Mouse (Mus musculus): ENCODE measurements around the gene Cd9. TPM values are rescaled to one million over a fixed set of nuclear protein-coding genes. Genes with fewer than 3 reads are reported as not detected.

Cd9 gene
- polyA plus RNA-seq, 3 experiments from 2014 or later: 101 to 147 (median 147) TPM

DNA sequence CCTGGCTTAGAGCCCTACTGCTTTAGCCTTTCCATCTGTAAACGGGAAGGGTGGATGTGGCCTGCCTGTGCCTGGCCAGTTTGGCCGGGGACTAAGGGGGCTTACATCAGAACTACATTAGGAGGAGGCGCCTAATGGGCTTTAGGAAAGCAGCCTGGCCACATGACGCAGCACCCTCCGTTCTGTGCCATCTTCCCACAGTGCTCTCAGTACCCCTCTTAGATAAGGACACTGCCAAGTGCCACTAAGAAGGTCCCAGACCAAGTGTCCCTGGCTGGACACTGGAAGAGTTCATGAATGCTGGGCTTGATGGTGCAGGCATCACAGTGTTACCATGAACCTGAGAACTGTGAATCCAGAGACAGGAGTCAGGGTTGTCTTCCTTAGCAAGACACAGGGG lies 20.7 kb downstream of the Cd9 start:
- no peak for ATAC-seq

DNA sequence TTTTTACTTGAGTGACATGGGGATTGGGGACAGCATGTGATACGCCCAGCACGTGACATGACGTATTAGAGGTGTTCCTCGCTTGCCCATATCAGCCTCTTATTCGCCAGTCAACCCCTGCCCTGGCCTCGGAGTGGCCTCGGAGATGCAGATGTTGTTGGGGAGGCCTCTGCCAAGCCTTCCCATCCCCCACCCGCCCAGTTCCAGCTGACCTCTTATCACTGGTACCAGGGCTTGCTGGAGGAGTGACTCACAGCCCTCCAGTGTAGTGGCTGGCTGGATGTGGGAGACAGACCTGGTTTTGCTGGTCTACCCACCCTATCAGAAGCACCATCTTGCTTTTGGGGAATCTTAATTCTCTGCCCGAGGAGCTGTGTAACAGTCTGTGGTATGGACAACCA lies 21.3 kb downstream of the Cd9 start:
- no peak for ATAC-seq

DNA sequence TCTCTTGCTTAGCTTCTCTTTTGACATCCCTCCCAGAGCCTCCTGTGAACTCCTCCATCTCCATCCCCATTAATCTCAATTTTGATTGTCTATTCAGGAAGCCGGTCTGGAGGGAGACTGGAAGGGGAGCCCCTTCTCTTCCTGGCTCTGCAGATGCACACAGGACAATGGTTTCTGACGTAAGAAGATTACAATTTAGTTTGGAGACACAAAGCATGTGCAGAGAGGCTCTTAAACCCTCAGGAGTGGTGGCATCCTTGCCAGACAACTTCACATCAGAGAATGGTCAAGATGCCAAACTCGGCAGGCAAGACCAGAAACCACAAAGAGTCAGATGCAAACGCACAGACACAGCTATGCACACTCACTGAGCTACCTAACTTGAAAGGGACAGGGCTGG lies 22.7 kb downstream of the Cd9 start:
- ATAC-seq: no peak

DNA sequence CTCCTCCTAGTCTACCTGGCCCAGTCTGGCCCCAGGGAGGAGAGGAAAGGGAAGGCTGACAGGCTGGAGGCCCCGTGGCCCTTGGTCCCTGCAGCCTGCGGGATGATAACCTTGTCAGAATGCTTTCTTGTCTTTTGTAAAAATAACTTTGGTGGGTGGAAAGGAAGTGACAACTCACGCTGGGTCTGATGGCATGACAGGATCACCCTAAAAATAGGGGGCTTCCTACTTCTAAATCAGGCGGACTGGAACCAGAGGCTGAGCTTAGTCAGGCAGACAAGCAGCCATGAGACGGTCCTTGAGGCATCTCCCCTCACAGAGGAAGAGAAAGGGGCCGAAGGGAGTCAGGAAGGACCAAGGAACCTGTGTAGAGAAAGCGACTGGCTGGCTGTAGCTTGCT lies 23.3 kb downstream of the Cd9 start:
- ATAC-seq: no peak

DNA sequence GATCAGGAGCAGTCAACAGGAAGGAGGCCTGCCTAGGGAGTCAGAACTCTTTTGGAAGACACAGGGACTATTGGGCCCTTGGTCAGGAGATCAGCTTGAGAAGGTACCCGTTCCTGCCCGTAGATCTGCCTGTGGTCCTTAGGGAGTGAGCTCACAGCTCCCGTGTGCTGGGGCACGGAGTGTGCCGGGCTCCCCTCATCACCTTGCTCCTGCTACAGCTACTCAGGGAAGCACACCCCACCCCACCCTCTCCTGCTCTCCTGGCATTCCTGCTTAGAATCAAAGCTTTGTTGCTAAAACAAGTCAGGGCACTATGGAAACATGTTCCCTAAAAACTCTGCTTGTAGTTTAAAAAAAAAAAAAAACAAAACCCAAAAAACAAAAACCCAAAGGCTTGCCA lies 24.0 kb downstream of the Cd9 start:
- ATAC-seq: no peak

DNA sequence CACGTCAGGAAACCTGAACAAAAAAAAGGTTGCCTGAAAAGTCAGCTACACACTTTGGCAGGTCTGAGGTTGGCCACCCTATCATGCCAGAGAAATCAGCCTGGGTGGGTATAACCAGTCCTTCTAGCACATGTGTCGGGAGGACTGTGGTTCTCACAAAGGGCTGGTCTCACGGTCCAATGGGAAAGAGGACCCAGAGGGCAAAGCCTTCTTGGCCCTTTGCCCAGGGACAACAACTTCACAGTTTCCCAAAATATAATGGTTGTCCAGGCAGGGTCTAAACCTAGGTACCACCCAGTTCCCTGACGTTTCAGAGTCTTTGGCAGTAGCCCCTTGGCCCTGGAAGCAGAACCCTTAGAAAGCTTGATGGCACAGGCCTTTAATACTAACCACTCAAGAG lies 25.4 kb downstream of the Cd9 start:
- no peak for ATAC-seq

DNA sequence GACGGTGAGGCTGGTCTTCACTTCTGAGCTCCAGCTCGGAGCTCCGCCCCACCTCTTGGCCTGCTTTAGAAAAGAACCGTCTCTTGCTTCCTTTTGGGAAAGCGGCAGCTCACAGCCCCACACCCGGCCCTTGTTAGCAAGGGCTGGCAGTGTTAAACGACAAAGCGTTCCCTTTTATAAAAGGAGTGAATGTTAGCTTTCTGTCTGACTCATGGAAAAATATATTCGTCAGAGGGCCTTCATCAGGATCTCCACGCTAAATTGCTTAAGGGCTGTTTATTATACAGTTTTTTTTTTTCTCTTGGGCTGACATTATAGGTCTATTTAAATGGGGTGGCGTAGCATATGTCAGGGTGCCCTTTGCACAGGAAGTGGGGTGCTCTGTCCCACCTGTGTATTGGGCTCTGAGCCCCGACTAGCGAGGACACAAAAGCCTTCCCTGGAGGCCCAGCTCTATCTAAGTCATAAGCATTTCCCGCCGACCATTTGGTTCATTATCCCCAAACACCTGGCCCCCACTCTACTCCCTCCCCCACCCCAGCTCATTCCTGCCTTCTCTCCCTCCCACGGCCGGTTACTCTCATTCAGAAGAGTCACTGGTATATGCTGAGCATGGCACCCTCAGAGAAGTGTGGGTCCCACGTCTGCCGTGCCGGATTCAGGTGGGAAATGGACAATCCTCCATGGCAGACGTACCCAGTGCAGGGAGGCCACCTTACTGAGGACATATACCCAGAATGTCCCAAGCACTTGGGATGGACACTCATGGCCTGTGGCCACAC lies 26.2 kb downstream of the Cd9 start:
- peak; percentile 74 for ATAC-seq

DNA sequence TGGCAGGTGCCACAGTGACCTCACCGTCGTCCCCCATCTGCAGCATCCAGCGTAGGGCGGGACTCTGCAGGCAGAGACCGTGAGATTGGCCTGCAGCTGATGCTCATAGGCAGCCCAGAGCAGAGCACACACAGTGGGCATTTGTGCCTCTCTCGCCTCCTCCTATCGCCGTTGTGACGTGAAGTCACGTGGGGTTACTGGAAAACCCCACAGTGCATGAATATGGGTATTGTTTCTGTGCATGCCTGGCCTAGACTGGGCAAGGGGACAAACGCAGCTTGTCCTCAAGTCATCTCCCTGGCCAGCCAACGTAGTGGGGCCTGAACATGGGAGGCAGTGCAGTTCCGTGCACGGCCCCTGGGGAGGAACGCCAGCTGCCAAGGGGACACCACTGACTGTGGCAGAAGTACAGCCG lies 27.3 kb downstream of the Cd9 start:
- peak; percentile 67 for ATAC-seq

DNA sequence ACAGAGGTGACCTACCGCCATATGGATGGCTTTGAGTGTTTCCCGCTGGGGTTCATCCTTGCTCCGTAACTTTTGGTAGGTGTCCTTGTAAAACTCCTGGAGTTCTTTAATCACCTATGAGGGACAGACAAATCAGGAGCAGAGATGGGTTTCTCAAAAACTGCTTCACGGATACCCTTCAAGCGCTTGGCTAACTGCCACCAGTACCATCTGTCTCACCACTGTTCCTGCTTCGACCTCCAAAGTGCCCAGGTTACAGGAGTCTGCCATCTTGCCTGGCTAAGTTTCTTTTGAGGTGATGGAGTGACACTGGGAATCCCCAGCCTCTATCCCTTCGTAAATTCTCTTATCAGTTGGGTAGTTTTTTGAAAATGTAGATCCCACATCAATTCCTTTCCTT lies 32.3 kb downstream of the Cd9 start:
- ATAC-seq: no peak

DNA sequence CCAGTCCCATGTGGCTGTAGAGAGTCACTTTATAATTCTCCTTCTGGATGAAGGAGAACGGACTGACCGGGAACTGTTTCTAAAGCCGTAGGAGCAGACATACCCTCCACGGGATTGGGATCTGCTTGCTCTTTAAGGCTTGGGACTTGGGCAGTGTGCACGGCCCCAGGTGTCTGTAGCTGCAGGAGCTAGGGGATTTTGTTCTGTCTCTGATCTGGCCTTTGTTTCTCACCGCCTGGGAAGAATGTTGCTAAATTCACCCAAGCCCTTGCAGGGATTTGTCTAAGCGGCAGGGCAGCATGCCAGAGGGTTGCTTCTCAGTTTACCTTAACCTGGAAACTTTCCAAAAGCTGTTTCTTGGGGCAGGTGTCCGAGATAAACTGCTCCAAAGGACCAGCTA lies 32.8 kb downstream of the Cd9 start:
- no peak for ATAC-seq

DNA sequence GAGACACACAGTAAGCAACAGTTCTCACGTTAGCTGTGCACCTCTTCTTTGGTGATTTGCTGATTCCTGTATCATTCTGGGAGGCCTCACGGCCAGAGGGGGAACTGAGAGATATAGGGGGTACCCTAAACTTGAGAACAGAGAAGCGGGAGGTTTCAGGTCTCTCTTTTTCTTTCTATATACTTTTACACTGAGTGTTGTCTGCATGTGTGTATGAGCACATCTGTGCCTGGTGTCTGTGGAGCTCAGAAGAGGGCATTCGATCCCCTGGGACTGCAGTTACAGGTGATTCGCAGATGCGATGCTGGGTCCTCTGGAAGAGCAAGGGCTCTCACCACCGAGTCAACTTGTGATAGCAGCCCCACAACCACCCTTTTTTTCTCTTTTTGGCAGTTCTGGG lies 33.3 kb downstream of the Cd9 start:
- ATAC-seq: no peak

DNA sequence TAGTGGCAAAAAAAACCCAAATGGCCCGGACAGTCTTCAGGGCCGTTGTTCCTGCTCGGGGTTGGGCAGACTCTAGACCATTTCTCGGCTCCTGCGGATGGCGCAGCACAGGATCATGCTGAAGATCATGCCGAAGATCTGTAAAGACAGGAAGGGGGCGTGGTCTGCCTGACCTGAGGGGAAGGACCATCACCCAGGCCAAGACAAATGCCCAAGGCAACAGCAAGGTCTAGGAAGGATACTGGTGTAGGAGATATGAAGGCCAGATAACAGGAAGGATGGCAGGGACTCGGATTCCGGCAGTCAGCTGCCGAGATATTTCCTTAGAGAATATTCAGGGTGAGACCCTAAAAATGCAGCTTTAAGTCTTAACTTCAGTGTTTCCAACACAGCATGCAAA lies 34.0 kb downstream of the Cd9 start:
- no peak for ATAC-seq

DNA sequence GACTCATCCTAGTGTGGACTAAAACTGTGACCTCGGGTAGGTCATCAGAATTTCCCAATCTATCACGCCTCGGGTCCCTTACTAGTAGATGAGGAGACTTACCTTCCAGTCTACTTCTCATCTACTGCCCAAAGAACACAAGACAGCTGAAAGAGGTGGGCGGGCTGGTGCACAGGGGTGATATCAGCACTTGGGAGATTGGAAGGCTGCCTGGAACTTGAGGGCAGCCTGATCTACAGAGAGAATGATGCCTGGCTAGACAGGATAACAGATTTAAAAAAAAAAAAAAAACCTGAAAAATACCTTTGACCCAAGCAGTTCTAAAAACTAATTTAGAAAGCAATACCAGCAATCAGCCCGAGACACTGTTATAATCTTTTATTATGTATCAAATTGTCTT lies 34.7 kb downstream of the Cd9 start:
- ATAC-seq: no peak

DNA sequence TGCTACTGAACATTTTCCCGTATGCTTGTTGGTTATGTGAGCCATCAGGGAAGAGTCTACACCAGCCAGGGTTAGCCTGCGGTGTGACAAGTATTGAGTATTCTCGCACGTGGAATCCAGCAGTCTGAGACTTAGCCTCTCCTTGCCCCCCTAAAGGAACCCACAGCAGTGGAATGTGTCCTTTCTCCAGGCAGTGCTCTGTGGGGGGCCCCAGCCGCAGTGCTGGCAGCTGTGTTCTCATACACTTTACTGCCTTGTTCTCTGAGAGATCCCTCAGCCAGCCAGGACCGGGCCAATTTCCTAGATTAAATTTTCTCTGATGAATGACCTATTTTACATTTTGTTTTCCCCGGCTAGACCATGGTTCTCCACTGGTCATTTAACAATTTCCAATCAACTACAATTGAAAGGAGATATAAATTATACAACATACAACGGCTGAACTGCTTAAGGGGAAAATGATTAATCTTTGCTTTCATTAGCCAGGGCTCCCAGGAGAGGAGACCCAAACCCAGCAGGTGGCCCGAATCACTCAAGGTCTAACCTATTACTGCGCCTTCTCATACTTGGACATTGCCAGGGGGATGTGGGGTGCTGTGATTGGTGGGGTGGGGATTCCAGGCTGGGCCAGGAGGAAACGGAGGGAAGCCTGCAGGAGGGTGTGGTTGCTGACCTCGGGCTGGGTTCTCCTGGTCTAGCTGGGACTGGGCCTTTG lies 38.6 kb downstream of the Cd9 start:
- no peak for ATAC-seq

DNA sequence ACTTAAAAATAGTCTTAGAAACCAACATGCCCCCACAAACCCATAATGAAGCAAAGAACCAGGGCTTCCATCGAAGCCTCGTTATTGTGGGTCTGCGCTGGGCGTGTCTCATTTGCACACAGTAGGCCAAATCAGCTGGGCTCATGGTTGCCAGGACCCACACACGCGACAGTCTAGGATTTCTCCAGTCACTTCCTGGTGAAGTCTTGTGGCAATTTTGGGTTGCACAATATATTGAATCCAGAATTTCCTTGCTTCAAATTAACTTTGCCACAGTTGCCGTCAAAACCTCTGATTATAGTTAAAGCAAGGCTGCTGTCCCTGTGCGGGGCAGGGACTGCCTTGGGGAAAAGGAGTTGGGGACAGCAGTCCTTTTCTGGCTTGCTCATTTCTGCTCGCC lies 39.9 kb downstream of the Cd9 start:
- no peak for ATAC-seq

DNA sequence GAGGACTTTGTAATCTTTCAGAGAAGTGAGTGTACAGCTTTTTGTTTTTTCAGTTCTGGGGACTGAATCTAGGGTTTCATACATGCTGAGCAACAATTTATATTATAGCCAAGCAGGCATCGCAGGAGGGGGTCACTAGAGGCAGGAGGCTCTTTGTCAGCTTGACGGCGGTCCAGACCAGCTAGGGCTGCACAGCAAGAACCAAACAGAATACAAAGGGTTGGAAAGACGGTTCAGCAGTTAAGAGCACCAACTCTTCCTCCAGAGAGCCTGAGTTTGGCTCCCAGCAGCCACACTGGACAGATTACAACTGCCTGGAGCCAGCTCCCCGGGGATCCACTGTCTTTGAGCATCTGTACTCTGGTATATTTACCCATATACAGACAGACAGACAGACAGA lies 40.3 kb downstream of the Cd9 start:
- ATAC-seq: no peak

DNA sequence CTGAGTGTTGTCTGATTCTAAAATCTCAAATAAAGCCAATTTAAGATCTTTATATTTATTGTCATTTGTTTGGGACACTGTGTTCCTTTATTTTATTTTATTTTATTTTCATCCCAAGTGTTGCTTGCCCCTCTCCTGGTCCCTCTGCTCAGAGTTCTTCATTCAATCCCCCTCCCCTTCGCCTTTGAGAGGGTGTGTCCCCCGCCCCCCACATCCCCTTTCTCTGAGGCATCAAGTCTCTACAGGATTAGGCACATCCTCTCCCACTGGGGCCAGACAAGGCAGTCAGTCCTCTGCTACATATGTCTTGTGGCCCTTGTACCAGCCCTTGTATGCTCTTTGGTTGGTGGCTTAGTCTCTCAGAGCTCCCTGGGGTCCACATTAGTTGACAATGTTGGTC lies 46.9 kb downstream of the Cd9 start:
- no peak for ATAC-seq

DNA sequence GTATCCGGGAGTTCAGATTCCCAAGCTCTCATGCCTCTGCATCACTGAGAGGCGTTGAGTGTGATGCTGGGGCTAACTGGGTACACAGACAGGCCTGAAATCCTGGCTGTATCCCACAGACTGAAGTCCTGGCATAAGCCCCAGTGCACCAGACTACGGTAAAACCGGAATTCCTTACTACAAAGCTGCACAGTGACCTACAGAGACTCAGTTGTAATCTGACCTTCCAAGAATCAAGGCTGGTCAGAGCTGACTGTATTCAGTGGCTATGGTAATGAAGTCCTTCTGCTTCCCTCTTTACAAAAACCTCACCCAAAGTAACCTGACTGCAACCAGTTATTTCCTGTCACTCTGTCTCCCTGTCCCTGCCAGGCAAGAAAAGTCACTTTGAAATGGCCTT lies 47.4 kb downstream of the Cd9 start:
- no peak for ATAC-seq

DNA sequence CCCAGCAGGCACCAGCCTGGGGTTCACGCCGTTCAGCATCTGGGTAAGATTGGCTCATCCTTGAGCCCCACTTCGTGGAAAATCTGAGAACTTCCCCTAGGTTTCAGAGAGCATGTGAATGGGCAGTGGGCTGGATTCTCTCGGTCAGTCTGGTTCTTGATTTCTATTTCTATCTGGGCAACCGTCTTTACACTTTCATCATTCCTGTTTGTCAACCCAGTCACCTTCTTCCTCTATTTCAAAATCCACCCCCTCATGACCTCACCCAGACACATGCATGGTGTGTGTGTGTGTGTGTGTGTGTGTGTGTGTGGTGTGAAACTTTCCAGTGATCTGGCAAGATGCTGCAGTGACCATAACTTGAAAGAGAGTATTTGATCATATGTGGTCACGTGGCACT lies 49.2 kb downstream of the Cd9 start:
- no peak for ATAC-seq

DNA sequence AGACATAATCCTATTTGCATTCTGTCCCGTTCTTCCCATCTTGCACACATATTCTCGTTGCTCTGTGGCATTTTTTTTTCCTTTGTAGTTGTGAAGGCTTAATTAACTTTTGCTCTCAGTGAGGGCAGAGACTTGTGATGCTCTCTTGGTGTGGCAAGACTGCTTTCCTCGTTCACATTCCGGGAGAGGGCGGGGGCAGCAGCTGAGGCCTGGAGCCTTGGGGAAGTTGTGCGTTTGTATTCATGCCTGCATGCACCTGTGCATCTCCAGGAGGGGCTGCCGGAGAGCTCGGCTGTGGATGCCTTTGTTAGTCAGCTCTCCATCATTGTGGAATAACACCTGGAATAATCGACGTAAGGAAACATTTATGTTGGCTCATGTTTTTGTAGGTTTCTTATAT lies 52.0 kb downstream of the Cd9 start:
- no peak for ATAC-seq

DNA sequence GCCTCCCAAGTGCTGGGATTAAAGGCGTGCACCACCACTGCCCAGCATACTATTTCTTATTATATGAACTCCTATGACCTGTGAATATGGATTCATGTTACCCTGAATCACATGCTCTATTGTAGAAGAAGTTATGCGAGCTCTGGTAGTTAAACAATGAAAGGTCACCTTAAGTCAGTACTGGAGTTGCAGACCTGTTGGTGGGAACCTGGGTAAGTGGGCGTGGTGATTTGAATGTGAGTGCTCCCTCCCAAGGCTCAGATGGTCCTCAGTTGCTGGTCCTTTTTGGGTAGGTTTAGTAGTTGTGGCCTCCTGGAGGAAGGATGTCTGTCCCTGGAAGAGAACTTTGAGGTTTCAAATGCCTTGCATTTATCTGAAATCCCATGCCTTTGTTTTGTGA lies 57.8 kb downstream of the Cd9 start:
- ATAC-seq: no peak

DNA sequence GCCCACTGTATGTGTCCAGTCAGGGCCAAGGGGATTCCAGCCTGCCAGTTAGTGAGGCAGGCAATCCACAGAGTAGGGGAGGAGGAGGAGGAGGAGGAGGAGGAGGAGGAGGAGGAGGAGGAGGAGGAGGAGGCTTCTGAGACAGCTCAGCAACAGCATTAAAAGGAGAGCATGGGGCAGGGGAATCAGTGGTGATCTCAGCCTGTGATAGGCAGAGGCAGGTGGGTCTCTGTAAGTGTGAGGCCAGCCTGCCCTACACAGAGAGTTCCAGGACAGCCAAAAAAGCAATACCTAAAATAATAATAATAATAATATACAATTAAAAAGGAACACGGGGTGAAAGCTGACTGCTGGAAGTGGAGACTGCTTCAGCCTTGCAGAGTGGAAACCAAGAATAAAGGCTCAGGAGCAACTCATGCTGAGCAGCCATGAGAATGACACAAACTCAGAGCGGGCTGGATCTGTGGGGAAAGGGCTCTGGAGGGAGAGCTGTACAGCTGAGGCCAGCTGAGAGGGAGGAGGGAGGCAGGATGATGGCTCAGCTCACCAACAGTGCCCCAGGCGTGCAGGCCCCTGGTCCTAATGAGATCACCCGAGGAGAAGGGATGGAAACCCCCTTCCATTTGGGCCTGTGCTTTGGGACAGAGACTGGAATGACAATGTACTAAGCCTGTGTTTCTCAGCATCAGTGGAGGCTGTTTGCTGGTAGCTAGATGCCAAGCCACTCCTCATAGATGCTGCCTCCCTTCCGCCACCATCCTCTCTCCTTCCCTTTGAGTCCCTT lies 59.7 kb downstream of the Cd9 start:
- ATAC-seq: no peak

DNA sequence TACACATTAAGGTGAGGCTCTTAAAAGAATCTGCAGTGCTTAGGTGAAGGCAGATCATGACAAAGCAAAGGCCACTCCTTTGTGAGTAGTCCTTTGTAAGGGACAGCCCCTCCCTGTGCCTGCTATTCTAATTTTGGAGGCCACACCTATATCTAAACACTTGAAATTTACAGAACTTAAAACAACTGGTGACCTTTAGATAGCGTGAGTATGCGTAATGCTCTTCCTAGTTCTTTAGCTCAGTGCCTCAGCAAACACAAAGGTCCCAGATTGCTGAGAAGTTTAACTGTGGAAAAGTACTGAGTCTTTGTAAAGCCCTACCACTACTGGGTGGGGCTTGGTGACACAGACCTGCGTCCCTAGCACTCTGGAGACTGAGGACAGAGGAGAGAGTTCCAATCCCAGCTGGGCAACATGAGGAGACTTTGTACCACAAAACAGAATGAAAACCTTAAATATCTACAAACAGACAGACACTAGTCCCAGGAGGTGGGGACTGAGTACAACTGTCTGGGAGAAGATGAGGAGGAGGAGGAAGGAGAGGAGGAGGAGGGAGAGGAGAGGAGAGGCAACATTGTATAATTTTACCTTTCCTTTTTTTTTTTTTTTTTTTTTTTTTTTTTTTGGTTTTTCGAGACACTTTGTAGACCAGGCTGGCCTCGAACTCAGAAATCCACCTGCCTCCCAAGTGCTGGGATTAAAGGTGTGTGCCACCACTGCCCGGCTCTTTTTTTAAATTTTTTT lies 60.7 kb downstream of the Cd9 start:
- ATAC-seq: peak; percentile 93

All from inflammation-experienced regulatory T-cells, adult 6 months (primary cell).